Mouse (Mus musculus) hindbrain, embryonic 13.5 days (tissue): ENCODE data around the gene Dnah6. TPM values are rescaled to one million over a fixed set of nuclear protein-coding genes. Genes with fewer than 3 reads are reported as not detected.

ENCODE experiments used
- ATAC-seq: fragments of 200-750 bp; cut with Nextera tagmentation; 2 replicates; pipeline ENCODE4 v1.8.0; 2017; ENCODE audit warnings: moderate TSS enrichment; ENCODE audit not compliant: low FRiP score
- H3K27ac ChIP-seq: fragments of 300-500 bp; sonication (generic); 2 replicates; pipeline ENCODE4 v1.5.1; 2015; ENCODE audit warnings: inconsistent platforms, mild to moderate bottlenecking, moderate library complexity
- H3K27me3 ChIP-seq: fragments of 300-500 bp; sonication (generic); 2 replicates; pipeline ENCODE4 v1.6.1; 2015; ENCODE audit warnings: mild to moderate bottlenecking, inconsistent platforms
- H3K36me3 ChIP-seq: fragments of 300-500 bp; sonication (generic); 2 replicates; pipeline ENCODE4 v1.6.1; 2015; ENCODE audit warnings: mild to moderate bottlenecking, inconsistent platforms
- H3K4me1 ChIP-seq: fragments of 300-500 bp; sonication (generic); replicated peaks from 2 replicates; pipeline ENCODE4 v1.6.1; 2015; ENCODE audit warnings: inconsistent platforms
- H3K4me2 ChIP-seq: fragments of 300-500 bp; sonication (generic); 2 replicates; pipeline ENCODE4 v1.6.1; 2015; ENCODE audit warnings: inconsistent platforms, mild to moderate bottlenecking, moderate library complexity
- H3K4me3 ChIP-seq: fragments of 300-500 bp; sonication (generic); 2 replicates; pipeline ENCODE4 v1.5.1; 2015; ENCODE audit warnings: mild to moderate bottlenecking, inconsistent platforms
- H3K9ac ChIP-seq: fragments of 300-500 bp; sonication (generic); 2 replicates; pipeline ENCODE4 v1.6.1; 2015; ENCODE audit warnings: mild to moderate bottlenecking, inconsistent platforms
- H3K9me3 ChIP-seq: fragments of 300-500 bp; sonication (generic); 2 replicates; pipeline ENCODE4 v1.6.1; 2016; ENCODE audit warnings: inconsistent platforms
- WGBS: fragments of 180-500 bp; shearing (Covaris S2); methylation state at CpG from one replicate; pipeline ENCODE4 v1.1.7; 2015; 5-methylcytosine and 5-hydroxymethylcytosine counted together
- polyA plus RNA-seq: library from polyadenylated mRNA; unstranded; fragments of >200 nt; fragmentation: Nextera tagmentation; extraction: Ambion mirVana; gene quantifications from 2 replicates; pipeline ENCODE4 v1.2.1, GENCODE M21; 2015

Dnah6 gene
- polyA plus RNA-seq, 1 experiment from 2014 or later = 0.47 TPM

DNA sequence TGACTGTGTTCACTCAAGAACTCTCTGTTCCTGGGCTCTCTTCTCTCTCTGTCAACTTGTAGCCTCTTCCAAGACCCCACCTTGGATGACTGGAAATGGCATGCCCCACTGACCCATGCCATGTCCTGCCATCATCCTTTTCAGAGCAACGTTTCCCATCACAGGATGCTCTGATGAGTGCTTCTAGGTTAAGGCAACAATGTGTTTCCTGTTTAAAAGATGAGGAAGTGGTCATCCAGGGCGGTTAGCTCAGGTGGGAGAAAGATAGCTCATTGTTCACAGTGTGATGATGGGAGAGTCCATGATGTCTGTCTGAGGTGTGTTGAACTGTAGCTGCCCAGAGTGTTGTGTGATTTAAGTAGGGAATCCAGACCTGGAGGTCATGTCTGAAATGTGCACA is 107.6 kb downstream of the Dnah6 start:
- WGBS = 85% methylated on average over 2 of the region's 2 CpGs
- H3K27ac ChIP-seq = no peak overlapping the region
- H3K4me2 ChIP-seq = no peak overlapping the region
- H3K27me3 ChIP-seq = no peaks in the 10 kb centered on the region
- no peak overlapping the region for H3K4me3 ChIP-seq
- H3K9ac ChIP-seq = no peak overlapping the region
- H3K36me3 ChIP-seq = no peaks in the 10 kb centered on the region
- no peak for ATAC-seq
- H3K4me1 ChIP-seq = no peaks in the 10 kb centered on the region
- no peaks in the 10 kb centered on the region for H3K9me3 ChIP-seq

DNA sequence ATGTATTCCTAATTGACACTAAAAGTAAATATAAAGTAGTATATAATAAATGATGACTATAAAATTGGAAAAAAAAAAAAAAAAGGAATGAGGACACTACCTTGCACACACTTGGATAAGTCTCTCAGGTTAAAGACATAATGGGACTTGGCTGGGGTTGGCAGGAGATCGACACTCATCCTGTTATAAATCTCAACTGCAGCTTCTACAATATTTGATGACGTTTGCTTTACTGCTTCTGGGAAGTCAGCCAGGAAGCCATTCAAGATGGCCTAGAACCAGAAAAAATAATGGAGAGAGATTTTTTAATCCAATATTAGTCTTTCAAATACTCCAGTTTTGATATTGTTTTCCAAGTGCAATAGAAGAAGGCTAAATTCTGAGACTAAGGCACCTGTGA is 108.1 kb downstream of the Dnah6 start:
- Histone ChIP-seq H3K27me3 (no peaks in the 10 kb centered on the region), H3K9ac (no peak overlapping the region), H3K4me1 (no peaks in the 10 kb centered on the region), H3K27ac (no peak overlapping the region), H3K36me3 (no peaks in the 10 kb centered on the region), H3K4me2 (no peak overlapping the region), H3K9me3 (no peaks in the 10 kb centered on the region), H3K4me3 (no peak overlapping the region)
- ATAC-seq = no peak
- WGBS = 77% methylated on average over 2 of the region's 2 CpGs

GRCm38 (mm10) chr6:73093133-73093532 is 128.3 kb downstream of the Dnah6 start:
- Histone ChIP-seq H3K4me2 (no peak overlapping the region), H3K27ac (no peak overlapping the region), H3K9ac (no peak overlapping the region), H3K9me3 (peaks cover 4% of the 10 kb centered on the region; the same call in 1 of the 2 replicates), H3K36me3 (no peaks in the 10 kb centered on the region), H3K4me1 (no peaks in the 10 kb centered on the region), H3K27me3 (no peaks in the 10 kb centered on the region), H3K4me3 (no peak overlapping the region)
- 97% methylated on average over 4 of the region's 4 CpGs for WGBS
- ATAC-seq = no peak

GRCm38 (mm10) chr6:73090836-73091235 is 130.6 kb downstream of the Dnah6 start:
- H3K36me3 ChIP-seq = no peaks in the 10 kb centered on the region
- WGBS = 75% methylated on average over 8 of the region's 8 CpGs
- no peaks in the 10 kb centered on the region for H3K9me3 ChIP-seq
- no peak overlapping the region for H3K27ac ChIP-seq
- no peak for ATAC-seq
- H3K4me2 ChIP-seq = no peak overlapping the region
- H3K9ac ChIP-seq = no peak overlapping the region
- no peak overlapping the region for H3K4me3 ChIP-seq
- H3K4me1 ChIP-seq = no peaks in the 10 kb centered on the region
- no peaks in the 10 kb centered on the region for H3K27me3 ChIP-seq

GRCm38 (mm10) chr6:73082571-73082970 is 138.9 kb downstream of the Dnah6 start:
- Histone ChIP-seq H3K9me3 (peaks cover 13% of the 10 kb centered on the region; the same call in 1 of the 2 replicates), H3K4me1 (no peaks in the 10 kb centered on the region), H3K4me2 (no peak overlapping the region), H3K9ac (no peak overlapping the region), H3K4me3 (no peak overlapping the region), H3K27me3 (no peaks in the 10 kb centered on the region), H3K27ac (no peak overlapping the region), H3K36me3 (no peaks in the 10 kb centered on the region)
- ATAC-seq = no peak
- WGBS = 91% methylated on average over 9 of the region's 9 CpGs

- no peak overlapping the region for H3K4me3 ChIP-seq
- H3K4me2 ChIP-seq = no peak overlapping the region
Measured at GRCm38 (mm10) chr6:73072093-73072786, 149.2 kb downstream of the Dnah6 start.

DNA sequence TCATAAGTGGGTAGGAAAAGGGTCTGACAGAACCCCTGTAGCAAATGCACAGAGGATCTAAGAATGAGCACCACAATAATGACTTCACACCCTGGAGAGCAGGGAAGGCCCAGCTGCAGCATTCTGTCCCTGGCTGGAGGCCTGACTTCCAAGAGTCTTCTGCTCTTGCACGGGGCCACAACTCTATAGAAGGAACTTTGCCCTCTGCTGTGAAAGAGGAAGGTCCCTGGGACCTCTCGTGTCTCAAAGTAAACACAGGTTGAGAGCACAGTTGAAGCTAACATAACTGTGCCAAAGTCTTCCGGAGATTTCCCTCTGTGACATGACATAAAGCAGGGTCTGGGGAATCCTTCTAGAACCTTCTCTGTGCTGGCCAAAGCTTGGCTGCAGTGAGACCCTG is 150.2 kb downstream of the Dnah6 start:
- no peak for ATAC-seq

More at GRCm38 (mm10) chr6:73072093-73072786, 149.2 kb downstream of the Dnah6 start:
- no peaks in the 10 kb centered on the region for H3K27me3 ChIP-seq
- no peak overlapping the region for H3K9ac ChIP-seq
- 0 out of 2 replicates have a peak, but pooled peaks cover 3% of the 10 kb centered on the region for H3K9me3 ChIP-seq
- no peak for ATAC-seq
- H3K4me1 ChIP-seq = no peaks in the 10 kb centered on the region
- no peak overlapping the region for H3K27ac ChIP-seq
- H3K36me3 ChIP-seq = no peaks in the 10 kb centered on the region
- 81% methylated on average over 3 of the region's 3 CpGs for WGBS

GRCm38 (mm10) chr6:73070663-73071062 is 150.8 kb downstream of the Dnah6 start:
- Histone ChIP-seq H3K9me3 (no peaks in the 10 kb centered on the region), H3K4me3 (no peak overlapping the region), H3K36me3 (no peaks in the 10 kb centered on the region), H3K27me3 (no peaks in the 10 kb centered on the region), H3K4me1 (no peaks in the 10 kb centered on the region), H3K4me2 (no peak overlapping the region), H3K27ac (no peak overlapping the region), H3K9ac (no peak overlapping the region)
- WGBS = 78% methylated on average over 6 of the region's 6 CpGs
- ATAC-seq = no peak

More for the DNA sequence above, 150.2 kb downstream of the Dnah6 start:
- Histone ChIP-seq H3K4me1 (no peaks in the 10 kb centered on the region), H3K27ac (no peak overlapping the region), H3K9ac (no peak overlapping the region), H3K9me3 (no peaks in the 10 kb centered on the region), H3K36me3 (no peaks in the 10 kb centered on the region), H3K27me3 (no peaks in the 10 kb centered on the region), H3K4me2 (no peak overlapping the region), H3K4me3 (no peak overlapping the region)
- WGBS = 77% methylated on average over 3 of the region's 3 CpGs

DNA sequence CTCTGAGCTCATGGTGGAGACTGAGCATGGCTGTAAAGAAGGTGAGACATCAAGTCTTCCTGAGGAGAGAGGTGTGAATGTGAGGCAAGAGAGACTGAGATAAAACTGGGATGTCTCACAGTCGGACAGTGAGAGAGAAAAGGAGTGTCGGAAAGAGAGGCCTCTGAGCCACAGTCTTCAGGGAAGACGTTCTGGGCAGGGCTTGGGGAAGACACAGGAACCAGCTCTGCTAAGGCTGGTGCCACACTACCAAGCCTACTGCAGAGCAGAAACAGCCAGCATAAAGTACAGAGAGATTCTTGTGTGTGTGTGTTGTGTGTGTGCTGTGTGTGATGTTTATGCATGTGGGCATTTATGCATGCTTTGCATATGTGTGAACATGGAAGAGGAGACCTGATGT is 156.9 kb downstream of the Dnah6 start:
- no peak overlapping the region for H3K4me3 ChIP-seq
- no peaks in the 10 kb centered on the region for H3K27me3 ChIP-seq
- no peak for ATAC-seq
- H3K9ac ChIP-seq = no peak overlapping the region
- 78% methylated on average over 3 of the region's 3 CpGs for whole genome bisulfite sequencing
- H3K4me2 ChIP-seq = no peak overlapping the region
- no peaks in the 10 kb centered on the region for H3K9me3 ChIP-seq
- H3K36me3 ChIP-seq = no peaks in the 10 kb centered on the region
- H3K27ac ChIP-seq = no peak overlapping the region
- no peaks in the 10 kb centered on the region for H3K4me1 ChIP-seq

GRCm38 (mm10) chr6:73059596-73060121 is 161.8 kb downstream of the Dnah6 start:
- no peak overlapping the region for H3K9ac ChIP-seq
- no peak overlapping the region for H3K4me2 ChIP-seq
- no peaks in the 10 kb centered on the region for H3K36me3 ChIP-seq
- H3K9me3 ChIP-seq = peaks cover 2% of the 10 kb centered on the region; the same call in 1 of the 2 replicates
- H3K4me3 ChIP-seq = no peak overlapping the region
- ATAC-seq = no peak
- no peak overlapping the region for H3K27ac ChIP-seq
- H3K4me1 ChIP-seq = no peaks in the 10 kb centered on the region
- H3K27me3 ChIP-seq = no peaks in the 10 kb centered on the region
- WGBS = 85% methylated on average over 7 of the region's 7 CpGs

DNA sequence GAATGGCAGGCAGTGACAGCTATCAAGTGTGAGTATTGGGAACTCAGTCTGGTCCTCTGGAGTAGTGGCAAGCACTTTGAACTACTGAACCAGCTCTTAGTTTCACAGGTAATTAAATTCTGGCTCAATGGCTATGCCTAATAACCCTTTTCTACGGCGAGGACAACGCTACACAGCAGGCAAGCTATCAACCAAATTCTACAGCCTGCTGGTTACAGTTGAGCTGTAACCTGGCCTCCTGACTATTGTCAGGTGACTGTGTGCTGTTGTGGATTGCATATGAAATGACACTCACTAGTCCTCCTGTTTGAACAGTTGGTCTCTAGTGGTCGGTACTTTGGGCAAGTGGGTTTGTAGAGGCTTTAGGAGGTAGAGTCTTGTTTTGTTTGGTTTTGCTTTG is 162.3 kb downstream of the Dnah6 start:
- Histone ChIP-seq H3K4me1 (no peaks in the 10 kb centered on the region), H3K4me3 (no peak overlapping the region), H3K4me2 (no peak overlapping the region), H3K9ac (no peak overlapping the region), H3K9me3 (peaks cover 2% of the 10 kb centered on the region; the same call in 1 of the 2 replicates), H3K27ac (no peak overlapping the region), H3K36me3 (no peaks in the 10 kb centered on the region), H3K27me3 (no peaks in the 10 kb centered on the region)
- no peak for ATAC-seq
- 85% methylated on average over 4 of the region's 4 CpGs for WGBS

DNA sequence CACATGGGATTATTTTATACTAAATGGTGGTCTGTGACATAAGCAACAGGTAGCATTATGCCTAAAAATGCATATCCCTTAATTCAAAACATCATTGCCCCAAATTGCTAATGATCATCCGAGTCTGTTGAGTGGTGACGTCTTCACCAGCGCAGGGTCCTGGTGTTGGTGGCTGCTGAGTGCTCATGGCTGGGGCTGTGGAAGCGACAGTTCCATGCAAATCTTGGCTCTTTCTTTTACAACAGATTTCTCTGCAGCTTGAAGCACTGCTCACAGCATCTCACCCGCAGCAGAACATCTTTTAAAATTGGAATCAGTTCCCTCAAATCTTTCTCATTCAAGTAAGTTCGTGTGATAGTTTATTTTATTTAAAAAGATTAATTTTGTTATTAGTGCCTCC is 166.1 kb downstream of the Dnah6 start:
- Histone ChIP-seq H3K36me3 (no peaks in the 10 kb centered on the region), H3K27me3 (no peaks in the 10 kb centered on the region), H3K27ac (no peak overlapping the region), H3K4me2 (no peak overlapping the region), H3K4me3 (no peak overlapping the region), H3K9me3 (peaks cover 2% of the 10 kb centered on the region; the same call in 1 of the 2 replicates), H3K4me1 (no peaks in the 10 kb centered on the region), H3K9ac (no peak overlapping the region)
- 95% methylated on average over 6 of the region's 6 CpGs for WGBS
- ATAC-seq = no peak

- Histone ChIP-seq H3K36me3 (no peaks in the 10 kb centered on the region), H3K27me3 (no peaks in the 10 kb centered on the region), H3K27ac (no peak overlapping the region), H3K9ac (no peak overlapping the region), H3K4me3 (no peak overlapping the region), H3K4me1 (no peaks in the 10 kb centered on the region), H3K9me3 (peaks cover 2% of the 10 kb centered on the region; the same call in 1 of the 2 replicates), H3K4me2 (no peak overlapping the region)
- 95% methylated on average over 6 of the region's 6 CpGs for WGBS
- ATAC-seq = no peak
Measured at GRCm38 (mm10) chr6:73054807-73055206, 166.6 kb downstream of the Dnah6 start.
